Mouse (Mus musculus) layer of hippocampus, adult 8-10 months (tissue): ENCODE results near the gene Cacna1f. TPM values are rescaled to one million over a fixed set of nuclear protein-coding genes. Genes with fewer than 3 reads are reported as not detected.

ENCODE experiments used
- DNase-seq, 2 experiments: peaks; one replicate each; pipeline ENCODE4 v3.0.0; 2022; ENCODE audit warnings: low spot score in 2 of 2
- total RNA-seq, 4 experiments: library from RNA; stranded (reverse); gene quantifications; 2 replicates each; pipeline ENCODE4 v1.2.4; 2022

Cacna1f gene
- total RNA-seq, 4 experiments from 2014 or later = 0.34 TPM; not detected in 3

- no peak for DNase-seq
These were observed 66.8 kb downstream of the Cacna1f start for GRCm38 (mm10) chrX:7673578-7674281.

GRCm38 (mm10) chrX:7674284-7675000 lies 67.6 kb downstream of the Cacna1f start:
- no peak for DNase-seq

GRCm38 (mm10) chrX:7675001-7675380 lies 68.1 kb downstream of the Cacna1f start:
- DNase-seq = no peak

- no peak for DNase-seq
These were observed 72.1 kb downstream of the Cacna1f start for GRCm38 (mm10) chrX:7678986-7679385.

GRCm38 (mm10) chrX:7679405-7680056 lies 72.6 kb downstream of the Cacna1f start:
- peak; percentile 56 to 84 for DNase-seq

- no peak for DNase-seq
These were observed 73.2 kb downstream of the Cacna1f start for GRCm38 (mm10) chrX:7680057-7680412.

GRCm38 (mm10) chrX:7680864-7681263 lies 74.0 kb downstream of the Cacna1f start, which contains the start of gene Magix:
TSS of gene Magix (minus strand) at chrX:7681251.
- no peak for DNase-seq

Other genes with a start within 250 kb of the Cacna1f start
- 10 to 100 TPM; 13.6 to 15.9 (median 15.4) TPM for gene Usp27x, start 231.3 kb upstream of the Cacna1f start, total RNA-seq
- under 1 TPM in 1 of 4 experiments, not detected in 3; 0.09 TPM for gene Foxp3, start 33.4 kb upstream of the Cacna1f start, total RNA-seq
- gene Ppp1r3f, start 32.8 kb upstream of the Cacna1f start, total RNA-seq = 10 to 100 TPM; 16.1 to 20.2 (median 17.2) TPM
- 10 to 100 TPM; 20.7 to 25.7 (median 23.1) TPM for gene Ccdc22, start 1.6 kb upstream of the Cacna1f start, total RNA-seq
- 1,000 to 10,000 TPM; 1,661 to 2,111 (median 1,867) TPM for gene Syp, start 31.4 kb downstream of the Cacna1f start, total RNA-seq
- gene Prickle3, start 50.2 kb downstream of the Cacna1f start, total RNA-seq = 1 to 10 TPM in 3 of 4 experiments, under 1 TPM in 1; 0.70 to 2.3 (median 1.9) TPM
- 1 to 10 TPM; 4.6 to 7.8 (median 6.0) TPM for gene Plp2, start 64.3 kb downstream of the Cacna1f start, total RNA-seq
- under 1 TPM; 0.23 to 0.36 (median 0.30) TPM for gene Magix, start 74.2 kb downstream of the Cacna1f start, total RNA-seq
- gene Gpkow, start 90.0 kb downstream of the Cacna1f start, total RNA-seq = 10 to 100 TPM; 33.2 to 39.4 (median 35.8) TPM
- 10 to 100 TPM; 55.6 to 68.4 (median 62.7) TPM for gene Wdr45, start 107.2 kb downstream of the Cacna1f start, total RNA-seq
- not detected for gene Gm45208, start 115.2 kb downstream of the Cacna1f start, total RNA-seq
- gene Praf2, start 121.4 kb downstream of the Cacna1f start, total RNA-seq = 100 to 1,000 TPM in 2 of 4 experiments, 10 to 100 TPM in 2; 90.4 to 101 (median 96.8) TPM
- 10 to 100 TPM; 12.4 to 21.4 (median 17.2) TPM for gene Ccdc120, start 143.8 kb downstream of the Cacna1f start, total RNA-seq
- gene Tfe3, start 155.5 kb downstream of the Cacna1f start, total RNA-seq = 10 to 100 TPM; 31.8 to 34.9 (median 32.7) TPM
- 100 to 1,000 TPM in 3 of 4 experiments, 10 to 100 TPM in 1; 97.8 to 120 (median 109) TPM for gene Gripap1, start 182.7 kb downstream of the Cacna1f start, total RNA-seq
- 10 to 100 TPM in 2 of 4 experiments, 1 to 10 TPM in 2; 8.8 to 11.8 (median 10.1) TPM for gene Kcnd1, start 215.2 kb downstream of the Cacna1f start, total RNA-seq
- gene Otud5, start 234.3 kb downstream of the Cacna1f start, total RNA-seq = 10 to 100 TPM; 72.4 to 77.1 (median 75.7) TPM